Mouse (Mus musculus): ENCODE results near the gene Map2. TPM values are rescaled to one million over a fixed set of nuclear protein-coding genes. Genes with fewer than 3 reads are reported as not detected.

The Map2 gene
- polyA plus RNA-seq, 1 experiment from 2014 or later, result 2.2 TPM

GRCm38 (mm10) chr1:66467821-66468703, 293.0 kb downstream of the Map2 start, which contains the start of gene Unc80:
TSS of gene Unc80 (plus strand) at chr1:66468367.
- Histone ChIP-seq H3K9ac (ENCODE audit: low read depth, low read length) (no peak within 1 kb of the TSS), H3K4me1 (ENCODE audit: control insufficient read depth, low read depth, low read length) (no peaks in the 10 kb centered on the region), H3K36me3 (ENCODE audit: control insufficient read depth, insufficient read depth) (no peaks in the 10 kb centered on the region), H3K27me3 (ENCODE audit: control insufficient read depth, insufficient read depth, low read depth, low read length) (peaks cover 17% of the 10 kb centered on the region), H3K9me3 (replicated peaks; ENCODE audit: control insufficient read depth, low read length) (no peaks in the 10 kb centered on the region), H3K27ac (ENCODE audit: low read length) (no peak within 1 kb of the TSS), H3K4me2 (ENCODE audit: low read depth, low read length) (peak within 1 kb of the TSS; percentile 53), H3K4me3 (ENCODE audit: low read depth, low read length) (peak within 1 kb of the TSS; percentile 42)
- ATAC-seq (ENCODE audit: low read depth), result peak; percentile 43; the same call in 1 of the 2 replicates
- WGBS (ENCODE audit: insufficient replicate concordance), result 1% methylated on average over 78 of the region's 83 CpGs

GRCm38 (mm10) chr1:66468704-66469020, 293.6 kb downstream of the Map2 start:
- no peaks in the 10 kb centered on the region for H3K4me1 ChIP-seq (ENCODE audit: control insufficient read depth, low read depth, low read length)
- H3K27me3 ChIP-seq (ENCODE audit: control insufficient read depth, insufficient read depth, low read depth, low read length), result peaks cover 17% of the 10 kb centered on the region
- ATAC-seq (ENCODE audit: low read depth), result no peak
- H3K9ac ChIP-seq (ENCODE audit: low read depth, low read length), result no peak overlapping the region
- no peaks in the 10 kb centered on the region for H3K36me3 ChIP-seq (ENCODE audit: control insufficient read depth, insufficient read depth)
- no peak overlapping the region for H3K4me2 ChIP-seq (ENCODE audit: low read depth, low read length)
- no peak overlapping the region for H3K4me3 ChIP-seq (ENCODE audit: low read depth, low read length)
- no peaks in the 10 kb centered on the region for H3K9me3 ChIP-seq (replicated peaks; ENCODE audit: control insufficient read depth, low read length)
- 22% methylated on average over 3 of the region's 3 CpGs for WGBS (ENCODE audit: insufficient replicate concordance)
- no peak overlapping the region for H3K27ac ChIP-seq (ENCODE audit: low read length)

GRCm38 (mm10) chr1:66482751-66483150, 307.7 kb downstream of the Map2 start:
- no peak overlapping the region for H3K9ac ChIP-seq (ENCODE audit: low read depth, low read length)
- H3K27me3 ChIP-seq (ENCODE audit: control insufficient read depth, insufficient read depth, low read depth, low read length), result no peaks in the 10 kb centered on the region
- H3K27ac ChIP-seq (ENCODE audit: low read length), result no peak overlapping the region
- WGBS (ENCODE audit: insufficient replicate concordance), result 71% methylated on average over 3 of the region's 3 CpGs
- H3K4me2 ChIP-seq (ENCODE audit: low read depth, low read length), result no peak overlapping the region
- no peak for ATAC-seq (ENCODE audit: low read depth)
- no peak overlapping the region for H3K4me3 ChIP-seq (ENCODE audit: low read depth, low read length)
- no peaks in the 10 kb centered on the region for H3K4me1 ChIP-seq (ENCODE audit: control insufficient read depth, low read depth, low read length)
- no peaks in the 10 kb centered on the region for H3K9me3 ChIP-seq (replicated peaks; ENCODE audit: control insufficient read depth, low read length)
- H3K36me3 ChIP-seq (ENCODE audit: control insufficient read depth, insufficient read depth), result no peaks in the 10 kb centered on the region

Other genes starting within 250 kb of the Map2 start
- gene Crygf, start 248.8 kb upstream of the Map2 start, polyA plus RNA-seq (2015; fragmentation: Nextera tagmentation; extraction: Ambion mirVana), result not detected in 2 replicates